Mouse (Mus musculus) testis, adult 2 months (tissue): Measurements from ENCODE around the gene Pou3f3. TPM values are rescaled to one million over a fixed set of nuclear protein-coding genes. Genes with fewer than 3 reads are reported as not detected.

Experiments used
- H3K27ac ChIP-seq: fragments of 200-500 bp; 2 replicates; pipeline ENCODE4 v1.5.1; 2012; ENCODE audit warnings: low read depth, low read length; ENCODE audit not compliant: control insufficient read depth, insufficient read depth
- H3K27me3 ChIP-seq: fragments of 200-500 bp; 2 replicates; pipeline ENCODE4 v1.6.1; 2012; ENCODE audit warnings: mild to moderate bottlenecking, low read length, moderate library complexity; ENCODE audit not compliant: control insufficient read depth, insufficient read depth
- H3K36me3 ChIP-seq: fragments of 200-500 bp; 2 replicates; pipeline ENCODE4 v1.6.1; 2012; ENCODE audit warnings: mild to moderate bottlenecking, low read length; ENCODE audit not compliant: control insufficient read depth, insufficient read depth
- H3K4me1 ChIP-seq: fragments of 200-500 bp; 2 replicates; pipeline ENCODE4 v1.6.1; 2012; ENCODE audit warnings: low read length; ENCODE audit not compliant: control insufficient read depth, insufficient read depth
- H3K4me3 ChIP-seq: fragments of 200-500 bp; 2 replicates; pipeline ENCODE4 v1.5.1; 2012; ENCODE audit warnings: low read depth, mild to moderate bottlenecking, low read length, moderate library complexity, mixed read lengths; ENCODE audit not compliant: control insufficient read depth
- CTCF ChIP-seq: fragments of 200-500 bp; IDR thresholded peaks from 2 replicates; pipeline ENCODE4 v1.5.1; 2012; ENCODE audit warnings: low read depth, mild to moderate bottlenecking, inconsistent platforms, low read length, moderate library complexity; ENCODE audit not compliant: control insufficient read depth, insufficient read depth, insufficient replicate concordance
- POLR2A ChIP-seq: fragments of 200-500 bp; IDR thresholded peaks from 2 replicates; pipeline ENCODE4 v1.6.1; 2012; ENCODE audit warnings: low read depth, mild to moderate bottlenecking, inconsistent platforms, low read length, moderate library complexity; ENCODE audit not compliant: control insufficient read depth
- polyA plus RNA-seq: library from polyadenylated mRNA; depleted of rRNA; stranded (reverse); fragments of >200 nt; gene quantifications from 2 replicates; pipeline ENCODE4 v1.2.3, GENCODE M21; 2012

The Pou3f3 gene
- polyA plus RNA-seq, 1 experiment: 0.04 TPM

DNA sequence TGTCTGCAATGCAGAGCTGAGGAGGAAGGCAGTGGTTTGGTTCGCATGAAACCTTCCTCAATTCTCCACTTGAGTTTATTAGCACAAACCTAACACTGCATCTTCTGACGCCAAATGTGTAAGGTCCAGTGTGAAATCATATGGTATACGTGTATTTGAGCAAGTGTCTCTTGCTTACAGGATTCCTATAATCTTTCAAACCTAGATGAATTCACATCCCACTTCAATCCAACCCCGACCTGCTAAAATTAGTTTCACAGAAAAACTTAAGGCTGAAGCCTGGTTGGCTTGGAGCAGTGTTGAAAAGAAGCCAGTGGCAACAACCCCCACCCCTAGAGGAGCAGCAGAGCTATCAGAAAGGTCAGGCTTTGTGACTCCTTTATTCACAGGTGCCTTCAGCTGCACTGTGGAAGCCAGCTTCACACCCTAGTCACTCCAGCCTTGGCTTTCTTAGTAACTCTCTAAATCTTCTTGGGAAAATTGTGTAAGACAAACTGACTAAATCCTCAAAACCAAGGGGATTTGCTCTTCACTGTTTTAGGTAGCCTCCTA is 5.5 kb upstream of the Pou3f3 start:
- peaks cover 16% of the 10 kb centered on the region for H3K4me1 ChIP-seq
- no peak overlapping the region for H3K27ac ChIP-seq
- no peaks in the 10 kb centered on the region for H3K36me3 ChIP-seq
- no peak overlapping the region for H3K4me3 ChIP-seq
- TF ChIP-seq CTCF: no peak
- TF ChIP-seq POLR2A: no peak
- H3K27me3 ChIP-seq: peaks cover 18% of the 10 kb centered on the region

DNA sequence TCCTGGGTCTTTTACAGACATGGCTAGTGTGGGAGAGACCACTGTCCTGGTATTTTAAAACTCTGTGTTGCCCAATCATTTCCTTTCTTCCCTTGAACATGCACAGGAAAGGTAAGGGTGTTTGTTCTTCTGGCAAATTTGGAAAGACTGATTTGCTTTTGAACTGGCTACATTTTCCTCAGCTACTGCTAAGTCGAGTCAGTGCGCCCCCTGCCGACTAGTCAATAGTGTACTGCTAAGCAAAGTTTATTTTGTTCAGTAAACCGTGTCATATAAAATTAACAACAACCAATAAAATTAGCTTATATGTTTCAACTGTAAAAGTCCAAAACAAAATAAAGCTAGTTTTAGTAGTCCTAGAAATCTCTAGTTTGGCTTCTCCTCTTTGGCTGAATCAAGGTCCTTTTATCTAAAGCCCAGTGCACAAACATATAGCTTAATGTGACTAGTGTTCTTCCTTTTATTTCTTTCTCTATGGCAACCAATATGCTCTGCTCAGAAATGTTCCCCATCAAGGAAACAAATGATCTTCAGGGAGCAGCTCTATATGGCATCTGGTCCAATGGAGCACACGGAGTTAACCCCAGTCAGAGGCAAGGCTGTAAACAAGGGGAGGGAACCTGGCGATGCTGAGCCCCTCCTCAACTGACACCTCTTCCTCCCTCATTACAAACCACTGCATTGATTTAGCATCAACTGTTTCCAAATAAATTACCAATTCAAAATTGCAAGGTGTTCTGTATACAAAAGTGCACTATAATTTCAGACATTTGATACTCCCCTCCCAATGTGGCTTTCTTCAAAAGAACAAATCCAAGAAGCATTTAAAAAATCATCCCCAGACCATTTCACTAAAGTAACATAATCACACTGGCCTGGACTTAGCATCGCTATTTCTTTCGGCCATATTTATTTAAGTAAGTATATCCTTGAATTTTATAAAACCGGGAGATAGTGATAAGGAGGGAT is 4.1 kb upstream of the Pou3f3 start:
- Histone ChIP-seq H3K27ac (no peak overlapping the region), H3K4me3 (no peak overlapping the region), H3K4me1 (peaks cover 18% of the 10 kb centered on the region), H3K36me3 (no peaks in the 10 kb centered on the region), H3K27me3 (peaks cover 15% of the 10 kb centered on the region)
- no peak for TF ChIP-seq POLR2A
- TF ChIP-seq CTCF: no peak

DNA sequence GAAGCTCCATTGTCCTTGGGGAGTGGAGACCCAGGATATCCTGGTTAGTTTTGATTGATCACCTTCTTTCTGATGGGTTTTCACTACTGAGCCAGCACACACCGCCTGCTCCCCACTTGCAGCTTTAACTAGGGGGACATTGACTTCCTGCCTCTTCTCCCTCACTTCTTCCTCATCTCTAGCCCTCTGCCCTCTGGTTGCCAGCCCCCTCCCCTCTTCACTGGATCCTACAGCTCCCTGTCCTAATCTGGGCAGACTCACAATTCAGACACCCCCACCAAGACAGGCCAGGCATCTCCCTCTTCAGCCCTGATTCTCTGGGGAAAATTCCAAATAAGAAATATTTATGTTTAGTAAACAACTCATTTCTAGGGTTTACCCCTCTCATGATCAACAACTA is 3.3 kb upstream of the Pou3f3 start:
- no peak overlapping the region for H3K27ac ChIP-seq
- TF ChIP-seq CTCF (no peak), POLR2A (no peak)
- peaks cover 14% of the 10 kb centered on the region for H3K4me1 ChIP-seq
- H3K36me3 ChIP-seq: no peaks in the 10 kb centered on the region
- no peak overlapping the region for H3K4me3 ChIP-seq
- H3K27me3 ChIP-seq: peaks cover 15% of the 10 kb centered on the region

DNA sequence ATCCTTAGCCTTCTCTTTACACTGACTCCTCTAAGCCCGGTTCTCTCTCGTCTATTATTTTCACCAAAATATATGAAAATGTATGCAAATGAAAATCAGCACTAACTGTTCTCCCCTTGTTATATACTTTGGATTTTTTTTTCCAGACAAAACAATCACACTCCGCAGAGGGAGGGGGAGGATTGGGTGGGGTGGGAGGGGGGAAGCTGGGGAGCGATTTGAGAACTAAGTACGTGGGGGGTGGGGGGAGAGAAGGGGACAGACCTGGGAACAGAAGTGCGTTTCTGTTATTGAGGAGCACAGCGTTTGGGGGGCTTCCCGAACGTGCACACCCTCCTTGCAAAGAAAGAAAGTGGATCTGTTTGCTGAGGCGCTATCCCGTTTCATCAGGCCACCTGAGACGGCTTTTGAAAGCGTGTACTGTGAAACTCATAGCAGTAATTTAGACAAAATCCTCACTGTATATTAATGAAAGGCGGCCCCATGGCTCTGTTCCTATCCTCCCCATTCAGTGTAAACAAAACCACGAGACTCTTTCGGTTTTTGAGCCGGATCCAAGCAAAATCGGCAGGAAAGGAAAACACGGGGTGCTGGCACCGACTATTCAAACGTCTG is 2.4 kb upstream of the Pou3f3 start:
- H3K4me1 ChIP-seq: peaks cover 21% of the 10 kb centered on the region
- H3K4me3 ChIP-seq: no peak overlapping the region
- H3K27me3 ChIP-seq: peaks cover 19% of the 10 kb centered on the region
- no peaks in the 10 kb centered on the region for H3K36me3 ChIP-seq
- TF ChIP-seq POLR2A: no peak
- no peak for TF ChIP-seq CTCF
- no peak overlapping the region for H3K27ac ChIP-seq

DNA sequence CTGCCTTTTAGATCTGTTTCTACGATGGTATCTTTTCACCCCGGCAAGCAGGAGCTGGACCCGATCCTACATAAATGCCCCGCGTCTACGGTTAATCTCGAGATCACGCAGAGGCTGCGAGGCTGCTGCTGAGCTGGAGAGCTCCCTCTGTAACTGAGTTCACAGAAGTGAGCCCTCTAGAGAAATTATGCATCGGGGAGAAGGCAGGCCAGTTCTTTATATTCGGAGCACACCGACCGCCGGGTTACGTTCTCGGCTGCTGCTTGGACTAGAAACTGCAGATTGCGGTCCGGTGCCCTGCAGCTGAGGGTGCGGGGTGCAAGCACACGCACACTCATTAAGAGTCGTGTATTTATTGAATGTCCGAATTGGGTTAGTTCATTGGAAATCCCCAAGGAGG is 1.7 kb upstream of the Pou3f3 start:
- Histone ChIP-seq H3K4me3 (no peak overlapping the region), H3K36me3 (no peaks in the 10 kb centered on the region), H3K4me1 (peaks cover 22% of the 10 kb centered on the region), H3K27ac (no peak overlapping the region), H3K27me3 (peaks cover 19% of the 10 kb centered on the region)
- TF ChIP-seq POLR2A: no peak
- no peak for TF ChIP-seq CTCF

DNA sequence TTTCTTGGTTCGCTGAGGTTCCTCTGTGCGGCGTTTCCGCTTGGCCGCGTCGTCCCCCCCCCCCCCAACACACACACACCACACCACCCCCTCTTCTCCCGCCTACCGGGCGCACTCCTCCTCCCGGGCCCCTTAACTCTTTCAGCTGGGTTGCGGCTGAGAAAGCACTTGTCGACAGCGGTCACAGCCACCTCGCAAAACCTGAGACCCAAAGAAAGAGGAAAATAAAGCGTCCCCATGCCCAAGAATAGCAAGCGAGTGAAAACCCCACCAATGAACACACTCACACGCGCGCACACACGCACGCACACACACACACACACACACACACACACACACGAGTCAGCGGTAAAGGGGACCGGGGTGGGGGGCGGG is 1.3 kb upstream of the Pou3f3 start:
- TF ChIP-seq CTCF (no peak), POLR2A (no peak)
- Histone ChIP-seq H3K4me1 (peaks cover 22% of the 10 kb centered on the region), H3K27me3 (peaks cover 20% of the 10 kb centered on the region), H3K4me3 (no peak overlapping the region), H3K36me3 (no peaks in the 10 kb centered on the region), H3K27ac (no peak overlapping the region)
